ENCODE assay signal across 7 mouse cellular contexts in the genomic region with DNA sequence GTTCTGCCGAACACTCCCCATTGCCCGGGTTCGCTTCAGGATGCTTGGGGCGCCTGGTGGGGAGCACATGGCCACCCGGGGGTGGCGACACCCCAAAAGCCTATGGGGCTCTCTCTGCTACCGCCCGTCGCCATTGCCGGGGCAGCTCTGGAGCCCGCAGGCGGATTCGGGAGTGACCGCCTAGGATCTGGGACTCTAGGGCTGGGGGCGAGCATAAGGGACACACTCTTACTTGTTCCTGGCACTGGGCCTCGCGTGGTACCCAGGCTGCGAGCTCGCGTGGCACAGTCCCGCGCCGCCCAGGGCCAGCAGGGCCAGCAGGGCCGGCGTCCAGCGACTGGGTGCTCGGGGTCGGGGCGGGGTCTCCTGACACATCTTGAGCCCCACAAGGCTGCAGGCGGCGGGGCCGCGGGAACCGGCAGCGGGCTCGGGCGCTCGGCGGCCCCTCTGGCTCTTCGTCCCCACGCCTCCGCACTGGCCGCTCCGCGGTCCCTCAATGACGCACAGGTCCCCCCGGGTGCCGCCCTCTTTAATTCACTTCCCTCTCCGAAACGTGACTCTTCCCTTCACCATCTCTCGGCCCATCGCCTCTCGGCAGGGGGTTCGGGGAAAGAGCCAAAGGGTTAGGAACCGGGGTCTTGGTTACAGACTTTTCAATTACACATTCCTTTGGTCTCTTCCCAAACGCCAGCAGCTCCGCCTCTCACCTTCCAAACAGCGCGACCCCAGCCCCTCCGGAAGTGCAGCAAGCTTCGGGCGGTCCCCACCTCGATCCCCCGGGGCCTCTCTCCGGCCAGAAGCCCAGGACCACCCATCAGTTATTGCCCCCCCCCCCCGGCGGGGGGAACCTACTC. TPM values are rescaled to one million over a fixed set of nuclear protein-coding genes. Genes with fewer than 3 reads are reported as not detected.
DNase-seq lines count a peak whose midpoint lies in the region; ATAC-seq and TF ChIP-seq lines count a peak whose summit lies in the region.

No protein-coding gene starts in this region.

- intact Hi-C loops in heart, postnatal 10 days (cut with DNase I) = loop anchor here (2.0 kb wide), 2 partner anchors 24 to 56 kb away; no protein-coding TSS in a partner anchor

- H3K9ac ChIP-seq in liver, embryonic 12.5 days = peak overlapping the region; percentile 91

- H3K36me3 ChIP-seq in E14TG2a.4 (ENCODE audit: insufficient read depth, low read length) = no peaks in the 10 kb centered on the region
- H3K36me3 ChIP-seq in forebrain, embryonic 10.5 days (replicated peaks) = 0 out of 2 replicates have a peak, but pooled peaks cover 2% of the 10 kb centered on the region
- H3K36me3 ChIP-seq in liver, embryonic 12.5 days = peaks cover 8% of the 10 kb centered on the region

- TF ChIP-seq CTCF in E14TG2a.4 (conservative IDR thresholded peaks at IDR 0.05; ENCODE audit: low read length) = no peak

- peak overlapping the region; percentile 83 for H3K4me3 ChIP-seq in E14TG2a.4 (replicated peaks; ENCODE audit: low read length)
- peak overlapping the region; percentile 83 for H3K4me3 ChIP-seq in forebrain, embryonic 10.5 days
- H3K4me3 ChIP-seq in liver, embryonic 12.5 days = peak overlapping the region; percentile 76

- H3K9me3 ChIP-seq in E14TG2a.4 (ENCODE audit: low read length) = no peaks in the 10 kb centered on the region
- H3K9me3 ChIP-seq in forebrain, embryonic 10.5 days = no peaks in the 10 kb centered on the region
- no peaks in the 10 kb centered on the region for H3K9me3 ChIP-seq in liver, embryonic 12.5 days (replicated peaks)

- H3K27ac ChIP-seq in forebrain, embryonic 10.5 days = peak overlapping the region; percentile 91
- peak overlapping the region; percentile 73 for H3K27ac ChIP-seq in liver, embryonic 12.5 days

- ATAC-seq in liver, embryonic 12.5 days = peak; percentile 69

- peaks cover 13% of the 10 kb centered on the region for H3K4me1 ChIP-seq in E14TG2a.4 (replicated peaks; ENCODE audit: low read depth, low read length)
- peaks cover 41% of the 10 kb centered on the region for H3K4me1 ChIP-seq in forebrain, embryonic 10.5 days
- H3K4me1 ChIP-seq in liver, embryonic 12.5 days = peaks cover 45% of the 10 kb centered on the region

- WGBS in forebrain, embryonic 10.5 days = under 1% methylated on average over 67 of the region's 67 CpGs
- WGBS in liver, embryonic 12.5 days (ENCODE audit: insufficient replicate concordance) = under 1% methylated on average over 66 of the region's 67 CpGs

- peaks cover 60% of the 10 kb centered on the region for H3K27me3 ChIP-seq in E14TG2a.4 (ENCODE audit: insufficient read depth, low read length)
- H3K27me3 ChIP-seq in forebrain, embryonic 10.5 days (ENCODE audit: poor library complexity, severe bottlenecking) = peaks cover 29% of the 10 kb centered on the region
- H3K27me3 ChIP-seq in liver, embryonic 12.5 days (replicated peaks) = peaks cover 19% of the 10 kb centered on the region; the same call in 1 of the 2 replicates

- peak overlapping the region; percentile 96 for H3K4me2 ChIP-seq in liver, embryonic 12.5 days

- peak; percentile 73 for DNase-seq in NIH3T3 (ENCODE audit: low read depth)
- peak; percentile 69 for DNase-seq in forebrain, embryonic 10.5 days (ENCODE audit: extremely low spot score, low spot score)
- peak; percentile 73 to 77 for DNase-seq in heart, postnatal 10 days
- peak; percentile 55 to 84 for DNase-seq in monocyte, adult 2 months (ENCODE audit: low read depth in 1 of 2, low spot score in 2 of 2)
- peak; percentile 9 for DNase-seq in thymus, postnatal 0 days (ENCODE audit: low spot score)

RNA-seq across cellular contexts. Expression of gene Emilin2, which starts 1.1 kb away (rescaled TPM):
- 19.7 and 22.6 TPM in 2 replicates for polyA plus RNA-seq in forebrain, embryonic 10.5 days (2016; fragmentation: Nextera tagmentation; extraction: Ambion mirVana)
- 100 to 1,000 TPM; 185 to 196 TPM for total RNA-seq in heart, postnatal 10 days (2021)
- polyA plus RNA-seq in liver, embryonic 12.5 days (2016; fragmentation: Nextera tagmentation; extraction: Ambion mirVana) = 28.9 and 31.1 TPM in 2 replicates
- 3.2 TPM in 2 replicates for polyA plus RNA-seq in thymus, postnatal 0 days (2015; fragmentation: Nextera tagmentation; extraction: Ambion mirVana)

Comparison
In these comparisons a context has a peak if more than half of its experiments do, and no peak if none do; other contexts are left out.
1. Peak in every context shown above with its lines: DNase-seq, ATAC-seq, H3K4me3 ChIP-seq and H3K27ac ChIP-seq.
2. DNase-seq: peak in every context shown above with its lines; median percentile 75 in heart, postnatal 10 days; 73 in NIH3T3; 70 in monocyte, adult 2 months; 69 in forebrain, embryonic 10.5 days; 9 in thymus, postnatal 0 days.